Mouse (Mus musculus) liver, embryonic 11.5 days (tissue): ENCODE results near the gene Bcar3. TPM values are rescaled to one million over a fixed set of nuclear protein-coding genes. Genes with fewer than 3 reads are reported as not detected.
A peak's percentile ranks its signal among the peaks of the same experiment; 100 is the strongest.

Experiments
- ATAC-seq: fragments of 200-750 bp; cut with Nextera tagmentation; replicated peaks from 2 replicates; pipeline ENCODE4 v1.8.0; 2017; ENCODE audit warnings: moderate number of reproducible peaks, mild to moderate bottlenecking, moderate TSS enrichment, moderate library complexity; ENCODE audit not compliant: low FRiP score
- DNase-seq: peaks from one replicate; pipeline ENCODE4 v3.0.0-alpha.2; 2017; ENCODE audit warnings: low spot score
- H3K27ac ChIP-seq: fragments of 300-500 bp; sonication (generic); 2 replicates; pipeline ENCODE4 v1.5.1; 2014; ENCODE audit warnings: mild to moderate bottlenecking, low read depth, low read length, control low read depth
- H3K27me3 ChIP-seq: fragments of 300-500 bp; sonication (generic); replicated peaks from 2 replicates; pipeline ENCODE4 v1.6.1; 2014; ENCODE audit warnings: low read length, mixed read lengths; ENCODE audit not compliant: control insufficient read depth, insufficient read depth
- H3K36me3 ChIP-seq: fragments of 300-500 bp; sonication (generic); 2 replicates; pipeline ENCODE4 v1.6.1; 2014; ENCODE audit warnings: mild to moderate bottlenecking, low read length, moderate library complexity, mixed read lengths; ENCODE audit not compliant: control insufficient read depth, insufficient read depth
- H3K4me1 ChIP-seq: fragments of 300-500 bp; sonication (generic); replicated peaks from 2 replicates; pipeline ENCODE4 v1.6.1; 2014; ENCODE audit warnings: low read length, mixed read lengths; ENCODE audit not compliant: control insufficient read depth, insufficient read depth
- H3K4me2 ChIP-seq: fragments of 300-500 bp; sonication (generic); 2 replicates; pipeline ENCODE4 v1.6.1; 2014; ENCODE audit warnings: mild to moderate bottlenecking, control low read depth, moderate library complexity
- H3K4me3 ChIP-seq: fragments of 300-500 bp; sonication (generic); 2 replicates; pipeline ENCODE4 v1.5.1; 2014; ENCODE audit warnings: low read depth, low read length, control low read depth
- H3K9ac ChIP-seq: fragments of 300-500 bp; sonication (generic); 2 replicates; pipeline ENCODE4 v1.6.1; 2014; ENCODE audit warnings: low read depth, low read length, control low read depth
- H3K9me3 ChIP-seq: fragments of 300-500 bp; sonication (generic); 2 replicates; pipeline ENCODE4 v1.6.1; 2016; ENCODE audit warnings: low read length, inconsistent platforms, mixed read lengths; ENCODE audit not compliant: control insufficient read depth
- WGBS: fragments of 180-500 bp; shearing (Covaris S2); extraction: QIAGEN DNeasy Blood & Tissue Kit; methylation state at CpG from one replicate; pipeline ENCODE4 v1.1.7; 2014; 5-methylcytosine and 5-hydroxymethylcytosine counted together
- polyA plus RNA-seq: library from polyadenylated mRNA; unstranded; fragments of >200 nt; fragmentation: Nextera tagmentation; extraction: Ambion mirVana; gene quantifications from 2 replicates; pipeline ENCODE4 v1.2.1, GENCODE M21; 2014

Bcar3 gene
- polyA plus RNA-seq, 1 experiment from 2014 or later, result 10.1 TPM

- H3K4me2 ChIP-seq, result peak overlapping the region; percentile 65
- H3K27ac ChIP-seq, result no peak overlapping the region
- H3K9me3 ChIP-seq, result no peaks in the 10 kb centered on the region
- peak overlapping the region; percentile 65 for H3K4me3 ChIP-seq
- 33% methylated on average over 16 of the region's 16 CpGs for WGBS
- no peaks in the 10 kb centered on the region for H3K36me3 ChIP-seq
- DNase-seq, result no peak
- peaks cover 34% of the 10 kb centered on the region for H3K27me3 ChIP-seq
- no peak overlapping the region for H3K9ac ChIP-seq
- no peak for ATAC-seq
- H3K4me1 ChIP-seq, result no peaks in the 10 kb centered on the region; the same call in none of the 2 replicates
Observed at GRCm38 (mm10) chr3:122418564-122419274, 124.8 kb downstream of the Bcar3 start.

GRCm38 (mm10) chr3:122419610-122420409, 125.9 kb downstream of the Bcar3 start:
- under 1% methylated on average over 63 of the region's 63 CpGs for WGBS
- H3K4me3 ChIP-seq, result peak overlapping the region; percentile 65
- ATAC-seq (peak; percentile 77), DNase-seq (peak; percentile 79)
- peak overlapping the region; percentile 48 for H3K27ac ChIP-seq
- H3K9me3 ChIP-seq, result no peaks in the 10 kb centered on the region
- H3K9ac ChIP-seq, result peak overlapping the region; percentile 66
- H3K4me2 ChIP-seq, result peak overlapping the region; percentile 65
- no peaks in the 10 kb centered on the region; the same call in none of the 2 replicates for H3K4me1 ChIP-seq
- H3K27me3 ChIP-seq, result peaks cover 32% of the 10 kb centered on the region
- H3K36me3 ChIP-seq, result no peaks in the 10 kb centered on the region

- peaks cover 32% of the 10 kb centered on the region for H3K27me3 ChIP-seq
- ATAC-seq (peak; percentile 6; the same call in 1 of the 2 replicates), DNase-seq (peak; percentile 39)
- peak overlapping the region; percentile 65 for H3K4me2 ChIP-seq
- WGBS, result under 1% methylated on average over 15 of the region's 15 CpGs
- peak overlapping the region; percentile 48 for H3K27ac ChIP-seq
- peak overlapping the region; percentile 66 for H3K9ac ChIP-seq
- no peaks in the 10 kb centered on the region for H3K9me3 ChIP-seq
- H3K36me3 ChIP-seq, result no peaks in the 10 kb centered on the region
- no peaks in the 10 kb centered on the region; the same call in none of the 2 replicates for H3K4me1 ChIP-seq
- H3K4me3 ChIP-seq, result peak overlapping the region; percentile 65
Observed at GRCm38 (mm10) chr3:122420410-122420774, 126.5 kb downstream of the Bcar3 start.

- DNase-seq (no peak), ATAC-seq (no peak)
- H3K4me2 ChIP-seq, result peak overlapping the region; percentile 65
- peak overlapping the region; percentile 65 for H3K4me3 ChIP-seq
- H3K9me3 ChIP-seq, result no peaks in the 10 kb centered on the region
- 16% methylated on average over 13 of the region's 13 CpGs for WGBS
- no peaks in the 10 kb centered on the region for H3K36me3 ChIP-seq
- H3K27me3 ChIP-seq, result peaks cover 32% of the 10 kb centered on the region
- no peaks in the 10 kb centered on the region; the same call in none of the 2 replicates for H3K4me1 ChIP-seq
- H3K9ac ChIP-seq, result peak overlapping the region; percentile 66; the same call in 1 of the 2 replicates
- peak overlapping the region; percentile 32; the same call in 1 of the 2 replicates for H3K27ac ChIP-seq
Observed at GRCm38 (mm10) chr3:122421042-122421702, 127.2 kb downstream of the Bcar3 start.

GRCm38 (mm10) chr3:122421802-122422201, 127.9 kb downstream of the Bcar3 start:
- no peak for ATAC-seq
- Histone ChIP-seq H3K9me3 (no peaks in the 10 kb centered on the region), H3K27ac (peak overlapping the region; percentile 43), H3K4me2 (peak overlapping the region; percentile 65), H3K27me3 (peaks cover 32% of the 10 kb centered on the region), H3K4me3 (peak overlapping the region; percentile 65; the same call in 1 of the 2 replicates), H3K4me1 (no peaks in the 10 kb centered on the region; the same call in none of the 2 replicates), H3K36me3 (no peaks in the 10 kb centered on the region), H3K9ac (no peak overlapping the region)
- WGBS, result 43% methylated on average over 7 of the region's 7 CpGs
- DNase-seq, result no peak

- Histone ChIP-seq H3K27ac (peak overlapping the region; percentile 43; the same call in 1 of the 2 replicates), H3K9ac (no peak overlapping the region), H3K4me3 (no peak overlapping the region), H3K36me3 (no peaks in the 10 kb centered on the region), H3K4me2 (peak overlapping the region; percentile 65), H3K27me3 (peaks cover 32% of the 10 kb centered on the region), H3K9me3 (no peaks in the 10 kb centered on the region), H3K4me1 (no peaks in the 10 kb centered on the region; the same call in none of the 2 replicates)
- DNase-seq, result no peak
- ATAC-seq, result no peak
- 55% methylated on average over 7 of the region's 7 CpGs for WGBS
Observed at GRCm38 (mm10) chr3:122422276-122422675, 128.3 kb downstream of the Bcar3 start.

GRCm38 (mm10) chr3:122423643-122424042, 129.7 kb downstream of the Bcar3 start:
- Histone ChIP-seq H3K9me3 (no peaks in the 10 kb centered on the region), H3K4me3 (no peak overlapping the region), H3K27ac (no peak overlapping the region), H3K4me2 (no peak overlapping the region), H3K9ac (no peak overlapping the region), H3K27me3 (peaks cover 28% of the 10 kb centered on the region), H3K36me3 (no peaks in the 10 kb centered on the region), H3K4me1 (no peaks in the 10 kb centered on the region; the same call in none of the 2 replicates)
- no peak for DNase-seq
- WGBS, result 61% methylated on average over 7 of the region's 7 CpGs
- no peak for ATAC-seq

- Histone ChIP-seq H3K9me3 (no peaks in the 10 kb centered on the region), H3K4me3 (no peak overlapping the region), H3K9ac (no peak overlapping the region), H3K36me3 (no peaks in the 10 kb centered on the region), H3K27ac (no peak overlapping the region), H3K27me3 (0 out of 2 replicates have a peak, but pooled peaks cover 3% of the 10 kb centered on the region), H3K4me1 (peaks cover 6% of the 10 kb centered on the region), H3K4me2 (no peak overlapping the region)
- DNase-seq (no peak), ATAC-seq (peak; percentile 53)
- WGBS, result 56% methylated on average over 7 of the region's 7 CpGs
Observed at GRCm38 (mm10) chr3:122428325-122428821, 134.4 kb downstream of the Bcar3 start.
